Mouse (Mus musculus) granulocyte monocyte progenitor cell, adult 5-6 weeks (primary cell): ENCODE data around the gene Adgrv1. TPM values are rescaled to one million over a fixed set of nuclear protein-coding genes. Genes with fewer than 3 reads are reported as not detected.

ENCODE experiments used
- ATAC-seq: replicated peaks from 2 replicates; pipeline ENCODE4 v1.8.0; 2016; ENCODE audit warnings: mild to moderate bottlenecking, moderate TSS enrichment, inconsistent platforms; ENCODE audit not compliant: poor library complexity, severe bottlenecking
- total RNA-seq, 2 experiments: library from RNA; stranded (forward) in 1 of 2; stranded (reverse) in 1 of 2; fragments of 200-712, 200-1000 nt in 1 of 2; fragments of >200 nt in 1 of 2; fragmentation: Nextera tagmentation in 1 of 2; gene quantifications; 2 replicates each; pipeline ENCODE4 v1.2.3; 2014 to 2017

Gene Adgrv1
- total RNA-seq, 2 experiments from 2014 or later: not detected

DNA sequence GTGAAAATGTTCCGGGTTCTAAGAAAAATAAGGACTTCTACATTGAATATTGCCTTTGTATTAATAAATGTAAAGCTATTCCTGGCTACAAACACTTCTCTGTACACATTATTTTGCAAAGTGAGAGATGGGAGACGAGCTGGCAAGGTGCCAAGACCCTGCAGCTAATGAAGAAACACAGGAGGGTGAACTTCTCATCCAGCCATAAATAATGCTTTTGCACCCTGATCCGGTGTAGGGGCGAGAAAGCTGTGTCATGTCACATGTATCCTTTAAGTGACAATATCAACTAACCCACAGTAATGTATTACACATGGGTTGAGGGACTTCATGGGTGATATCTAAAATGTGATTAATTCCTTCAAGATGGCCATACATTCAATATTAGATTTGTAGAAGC, 451.5 kb downstream of the Adgrv1 start:
- ATAC-seq: no peak

- ATAC-seq: peak; percentile 72
Observed at GRCm38 (mm10) chr13:81176820-81177219, 456.1 kb downstream of the Adgrv1 start.

GRCm38 (mm10) chr13:81176071-81176470, 456.9 kb downstream of the Adgrv1 start:
- ATAC-seq: peak; percentile 75

DNA sequence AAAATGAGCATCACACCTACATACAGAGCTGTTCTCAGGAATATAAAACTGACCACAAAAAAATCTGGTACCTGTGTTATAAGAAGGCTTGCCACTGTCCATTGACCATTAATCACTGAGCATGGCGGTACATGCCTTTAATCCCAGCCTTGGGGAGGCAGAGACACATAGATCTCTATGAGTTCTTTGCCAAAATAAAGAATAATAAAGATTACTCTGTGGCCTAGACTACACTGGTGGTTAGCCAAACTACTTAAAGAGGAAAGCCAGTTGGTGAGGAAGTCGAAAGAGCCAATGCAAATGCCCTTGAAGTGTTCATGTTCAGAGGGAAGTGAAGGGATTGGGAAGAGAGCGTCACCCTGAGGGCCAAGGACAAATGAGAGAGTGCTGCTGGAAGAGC, 461.8 kb downstream of the Adgrv1 start:
- ATAC-seq: peak; percentile 23; the same call in 1 of the 2 replicates

- no peak for ATAC-seq
Observed at GRCm38 (mm10) chr13:81167450-81167849, 465.5 kb downstream of the Adgrv1 start.

DNA sequence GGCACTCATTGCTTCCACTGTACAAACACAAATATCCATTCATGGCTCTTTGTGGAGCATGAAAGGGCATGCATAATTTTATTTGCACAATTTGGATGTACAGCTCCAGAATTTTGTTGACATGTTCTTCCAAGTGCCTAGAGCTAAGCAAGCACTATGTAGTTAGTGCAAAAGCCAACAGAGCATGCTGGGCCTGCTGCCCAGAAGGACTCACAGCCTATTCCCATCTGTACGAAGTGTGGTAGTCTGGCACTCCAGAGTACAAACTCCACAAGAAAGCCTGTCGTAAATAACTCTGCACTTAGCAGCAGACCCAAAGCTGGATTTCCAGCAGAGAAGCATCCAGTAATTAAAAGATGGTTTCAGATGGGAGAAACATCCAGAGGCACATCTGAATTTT, 473.1 kb downstream of the Adgrv1 start:
- ATAC-seq: no peak

GRCm38 (mm10) chr13:81155322-81155721, 477.6 kb downstream of the Adgrv1 start:
- ATAC-seq: peak; percentile 86

GRCm38 (mm10) chr13:81144434-81144833, 488.5 kb downstream of the Adgrv1 start:
- peak; percentile 52 for ATAC-seq

GRCm38 (mm10) chr13:81142268-81142884, 490.6 kb downstream of the Adgrv1 start:
- ATAC-seq: no peak

DNA sequence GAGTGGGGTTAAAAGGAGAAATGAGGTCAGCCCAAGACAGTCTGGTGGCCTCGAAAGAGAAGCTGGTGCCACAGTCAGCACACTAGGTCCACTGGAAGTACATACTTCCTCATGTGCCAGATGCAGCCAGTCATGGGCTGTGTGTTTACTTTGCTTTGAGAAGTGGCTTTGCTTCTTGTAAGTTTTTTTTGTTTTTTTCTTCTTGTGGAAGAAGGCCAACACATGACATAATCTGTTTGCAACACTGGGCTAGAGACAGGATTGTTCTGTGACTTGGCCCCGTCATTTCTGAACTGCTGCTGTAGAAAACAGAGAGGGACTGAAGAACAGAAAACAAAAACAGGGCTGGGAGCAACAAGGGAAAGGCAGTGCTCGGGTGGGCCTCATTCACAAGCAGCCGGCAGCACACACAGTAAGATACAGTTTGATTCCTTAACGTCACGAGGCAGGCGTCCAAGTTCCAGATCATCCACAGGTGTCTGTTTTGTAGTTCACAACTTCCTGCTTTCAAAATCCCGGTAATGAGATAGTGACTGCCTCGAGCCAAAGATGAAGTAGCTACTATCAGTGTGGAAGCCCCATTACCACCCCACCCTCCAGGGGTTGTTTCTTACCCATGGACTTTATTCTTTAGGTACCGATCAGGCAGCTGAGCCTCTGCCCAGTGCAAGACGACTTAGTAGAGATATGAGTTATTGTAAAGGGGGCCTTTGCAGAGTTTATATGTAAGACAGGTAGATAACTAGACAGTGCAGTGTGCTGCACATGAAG, 496.1 kb downstream of the Adgrv1 start:
- ATAC-seq: peak; percentile 90

GRCm38 (mm10) chr13:81135953-81136352, 497.0 kb downstream of the Adgrv1 start:
- ATAC-seq: no peak

GRCm38 (mm10) chr13:81134412-81134811, 498.5 kb downstream of the Adgrv1 start:
- no peak for ATAC-seq

DNA sequence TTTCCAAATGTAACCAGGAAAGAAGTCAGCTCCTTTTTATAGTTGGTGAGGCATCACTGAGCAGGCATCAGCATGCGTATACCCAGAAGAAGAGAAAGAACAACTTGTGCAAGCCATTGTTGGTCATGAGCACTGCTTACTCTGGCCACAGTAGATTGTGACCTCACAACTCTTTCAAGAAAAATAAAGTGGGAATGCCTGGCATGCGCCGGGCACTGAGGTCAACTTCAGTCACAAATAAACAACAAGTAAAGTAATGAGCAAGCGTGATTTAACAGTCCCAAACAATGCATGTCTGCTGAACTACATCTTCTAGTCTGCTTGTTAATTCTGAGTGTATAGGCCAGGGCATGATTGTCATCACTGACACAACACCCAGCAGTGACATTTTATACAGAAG, 499.6 kb downstream of the Adgrv1 start:
- no peak for ATAC-seq

DNA sequence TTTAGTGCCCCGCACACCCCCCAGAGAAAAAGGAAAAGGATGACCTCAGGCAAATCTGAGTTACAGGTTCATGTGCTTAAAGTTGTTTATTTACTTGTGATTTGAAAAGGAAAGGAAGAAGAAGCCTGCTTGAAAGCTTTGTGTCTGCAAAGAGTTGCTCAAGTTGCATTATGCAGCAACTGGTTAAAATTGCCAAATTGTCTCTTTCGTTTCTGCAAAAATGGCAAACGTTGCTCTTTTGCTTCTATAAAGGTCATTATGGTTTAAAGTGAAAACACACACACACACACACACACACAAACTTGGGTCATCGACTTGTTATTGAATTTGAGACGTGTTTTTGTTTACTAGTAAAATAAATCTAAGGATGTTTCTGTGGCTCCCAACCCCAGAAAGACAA, 500.3 kb downstream of the Adgrv1 start:
- peak; percentile 41 for ATAC-seq

DNA sequence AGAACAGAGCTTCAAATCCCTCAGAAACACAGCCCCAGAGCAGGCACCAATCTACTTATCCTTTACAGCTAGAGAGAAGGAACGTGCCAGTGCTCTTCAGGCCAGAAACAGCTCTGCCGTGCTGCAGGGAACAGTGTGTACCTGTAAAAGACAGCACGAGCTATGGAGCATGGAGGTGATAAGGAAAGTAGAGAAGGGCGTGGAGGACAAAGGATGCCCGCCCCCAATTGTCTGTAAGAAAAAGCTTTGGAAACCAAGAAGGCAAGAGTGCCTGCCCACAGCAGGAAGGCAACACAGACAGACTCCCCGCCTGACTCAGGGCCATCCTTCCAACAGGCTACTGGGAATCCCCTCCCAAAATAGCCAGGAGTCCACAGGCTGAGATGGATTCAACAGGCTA, 501.1 kb downstream of the Adgrv1 start:
- no peak for ATAC-seq

- ATAC-seq: no peak
Observed at GRCm38 (mm10) chr13:81130742-81131524, 502.0 kb downstream of the Adgrv1 start.

GRCm38 (mm10) chr13:81125846-81126245, 507.1 kb downstream of the Adgrv1 start:
- ATAC-seq: no peak

GRCm38 (mm10) chr13:81122238-81122637, 510.7 kb downstream of the Adgrv1 start:
- ATAC-seq: no peak

- no peak for ATAC-seq
Observed at GRCm38 (mm10) chr13:81110479-81110878, 522.5 kb downstream of the Adgrv1 start.

GRCm38 (mm10) chr13:81109676-81110075, 523.3 kb downstream of the Adgrv1 start:
- peak; percentile 21; the same call in 1 of the 2 replicates for ATAC-seq
